Mouse (Mus musculus) activated CD4-positive, CD25-positive, alpha-beta regulatory T cell, adult 4 months (primary cell): ENCODE results near the gene Tmem50b. TPM values are rescaled to one million over a fixed set of nuclear protein-coding genes. Genes with fewer than 3 reads are reported as not detected.
"Not testable (repeated sequence)": the region's sequence is repeated elsewhere in the genome, so short reads cannot be mapped to it uniquely, and the experiment has no call there.

Source experiments
- ATAC-seq: one replicate; pipeline ENCODE4 v1.8.0; 2017
- polyA plus RNA-seq, 2 experiments: library from polyadenylated mRNA; unstranded; fragments of 100-300 nt; shearing (Covaris generic); gene quantifications; one replicate each; pipeline ENCODE4 v1.2.1; 2017

Gene Tmem50b
- polyA plus RNA-seq, 2 experiments from 2014 or later = 34.6 to 38.3 TPM

DNA sequence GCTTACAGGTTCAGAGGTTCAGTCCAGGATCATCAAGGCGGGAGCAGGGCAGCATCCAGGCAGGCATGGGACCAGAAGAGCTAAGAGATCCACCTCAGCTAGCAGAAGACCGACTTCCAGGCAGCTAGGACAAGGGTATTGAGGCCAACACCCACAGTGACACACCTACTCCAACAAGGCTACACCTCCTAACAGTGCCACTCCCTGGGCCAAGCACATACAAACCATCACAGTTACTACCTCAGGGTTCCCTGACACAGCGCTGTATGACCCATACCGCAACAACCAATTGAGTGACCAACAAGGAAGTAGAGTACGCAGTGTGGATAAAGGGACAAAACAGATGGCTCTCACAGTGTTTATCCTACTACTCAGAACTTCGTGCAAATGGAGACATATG lies 61.2 kb downstream of the Tmem50b start:
- ATAC-seq = no peak

DNA sequence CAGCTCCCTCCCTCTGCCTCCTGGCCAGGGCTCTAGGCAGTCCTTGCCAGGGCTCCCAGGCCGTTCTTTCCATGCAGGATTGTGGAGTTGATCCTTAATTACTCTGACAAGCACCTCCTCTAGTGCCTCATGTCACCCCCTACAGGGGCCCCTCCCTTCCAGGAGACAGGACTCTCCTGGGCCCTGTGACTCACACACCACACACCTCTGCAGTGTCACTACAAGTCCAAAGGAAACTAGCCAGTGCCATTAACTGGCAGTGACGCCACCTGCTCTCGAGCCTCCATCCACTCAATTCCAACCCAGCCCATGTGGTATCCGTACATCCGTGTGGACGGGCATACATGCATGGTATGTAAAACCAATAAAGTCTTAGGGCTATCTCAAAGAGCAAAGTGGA lies 62.7 kb downstream of the Tmem50b start:
- no peak for ATAC-seq

DNA sequence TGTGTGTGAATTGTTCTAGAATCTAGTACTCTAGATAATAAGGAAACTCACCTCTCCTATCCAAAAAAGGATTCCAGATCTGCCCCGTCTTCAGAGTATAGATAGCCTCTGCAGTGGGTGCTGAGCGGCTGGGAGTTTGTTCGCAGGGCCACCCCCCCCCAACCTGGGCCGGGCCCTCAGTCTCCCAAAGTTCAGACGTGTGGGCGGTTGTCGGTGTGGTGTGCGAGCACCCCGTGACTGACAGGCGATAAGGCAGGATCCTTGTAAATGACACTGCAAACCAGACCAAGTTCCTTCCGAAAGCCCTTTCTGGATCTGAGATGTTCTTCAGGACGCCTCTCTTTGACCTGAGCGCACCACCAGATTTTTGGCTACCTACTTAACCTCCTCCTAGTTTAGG lies 63.1 kb downstream of the Tmem50b start:
- no peak for ATAC-seq

DNA sequence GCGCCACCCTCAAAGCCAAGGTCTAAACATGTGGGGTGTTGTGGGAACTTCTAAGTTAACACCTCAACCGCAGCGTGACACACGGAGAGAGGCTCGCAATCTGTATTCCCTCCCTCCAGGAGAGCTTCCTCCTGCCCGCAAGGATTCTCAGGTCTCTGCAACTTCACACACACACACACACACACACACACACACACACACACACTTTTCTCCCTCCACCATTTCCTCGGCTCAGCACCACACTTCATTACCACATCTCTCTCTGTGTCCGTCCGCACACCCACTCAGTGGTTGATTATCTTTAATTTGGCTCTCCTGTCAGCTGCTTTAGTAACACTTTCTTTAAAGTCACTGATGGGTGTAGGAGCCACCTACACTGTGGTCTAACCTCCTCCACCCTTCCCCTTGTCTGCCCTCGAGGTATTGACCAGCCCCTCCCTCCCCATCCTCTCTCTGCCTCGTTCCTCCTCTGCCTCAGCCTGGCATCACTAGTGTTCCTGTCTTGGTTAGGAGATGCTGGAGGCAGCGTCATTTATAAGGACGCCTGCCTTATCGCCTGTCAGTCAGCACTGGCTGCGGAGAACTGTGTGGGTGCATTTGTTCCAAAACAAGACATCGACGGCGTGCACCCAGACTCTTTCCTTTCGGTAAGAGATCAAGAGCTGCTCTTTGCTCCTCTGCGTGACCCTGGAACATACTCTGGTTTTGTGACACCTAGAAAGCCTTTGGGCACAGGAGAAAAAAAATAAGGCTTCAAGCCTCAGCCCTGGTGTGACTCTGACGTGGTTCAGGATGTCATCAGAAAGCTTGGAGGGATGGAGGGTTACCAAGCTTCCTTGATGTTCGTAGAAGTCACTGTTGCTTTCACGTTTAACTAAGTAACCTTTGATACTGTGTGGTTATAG lies 64.3 kb downstream of the Tmem50b start:
- peak; percentile 77 for ATAC-seq

DNA sequence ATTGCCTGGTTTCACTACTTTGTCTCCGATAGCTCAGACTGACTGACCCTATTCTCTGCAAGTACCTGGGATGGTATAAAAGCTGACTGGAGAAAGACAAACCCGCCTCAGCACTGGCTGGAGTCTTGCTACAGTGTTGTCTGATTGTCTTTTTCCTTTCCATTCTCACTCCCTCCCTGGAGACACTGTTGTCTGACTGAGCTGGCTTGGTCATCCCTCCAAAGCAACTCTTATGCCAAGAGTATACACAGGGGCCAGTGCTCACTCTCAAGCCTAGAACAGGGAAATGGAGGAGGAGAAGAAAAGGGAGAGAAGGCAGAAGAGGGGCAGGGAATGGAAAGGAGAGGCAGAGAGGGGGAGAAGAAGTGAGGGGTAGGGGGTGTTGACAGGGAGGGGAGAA lies 65.2 kb downstream of the Tmem50b start:
- no peak for ATAC-seq

DNA sequence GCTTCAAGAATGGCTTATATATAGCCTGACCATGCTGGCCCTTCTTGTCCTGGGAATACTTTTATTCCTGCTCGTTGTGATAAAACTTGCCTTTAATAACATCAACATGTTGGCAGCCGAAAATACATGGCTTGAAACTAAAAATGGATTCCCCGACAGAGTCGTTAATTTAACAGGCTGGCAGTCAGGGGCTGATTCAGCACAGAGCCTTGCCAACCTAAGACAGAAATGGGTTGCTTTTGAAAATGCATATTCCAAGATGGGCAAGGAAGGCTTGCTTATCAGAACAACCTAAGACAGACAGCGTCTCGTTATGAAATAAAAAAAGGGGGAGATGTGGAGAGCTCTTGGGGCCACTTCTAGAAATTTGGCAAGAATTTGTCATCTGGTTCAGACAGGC lies 65.7 kb downstream of the Tmem50b start:
- ATAC-seq = no peak

DNA sequence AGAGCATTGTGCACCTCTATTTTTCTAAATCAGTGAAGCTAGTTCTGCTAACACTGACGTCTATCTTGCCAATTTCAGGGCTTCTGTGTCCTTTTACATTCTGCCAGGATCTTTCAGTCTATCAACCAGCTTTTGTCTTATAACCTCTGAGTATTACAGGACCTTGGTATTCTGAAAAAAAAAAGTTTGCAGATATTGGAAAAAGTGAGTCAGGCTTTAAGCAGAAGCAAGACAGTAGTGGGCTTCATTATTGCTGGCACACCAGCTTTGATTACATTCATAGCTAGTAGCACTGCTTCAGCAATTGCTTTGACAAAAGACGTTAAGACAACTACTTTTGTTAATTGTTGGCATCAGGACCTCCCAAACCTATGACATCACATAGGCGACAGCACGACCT lies 66.8 kb downstream of the Tmem50b start:
- ATAC-seq = not testable (repeated sequence)

DNA sequence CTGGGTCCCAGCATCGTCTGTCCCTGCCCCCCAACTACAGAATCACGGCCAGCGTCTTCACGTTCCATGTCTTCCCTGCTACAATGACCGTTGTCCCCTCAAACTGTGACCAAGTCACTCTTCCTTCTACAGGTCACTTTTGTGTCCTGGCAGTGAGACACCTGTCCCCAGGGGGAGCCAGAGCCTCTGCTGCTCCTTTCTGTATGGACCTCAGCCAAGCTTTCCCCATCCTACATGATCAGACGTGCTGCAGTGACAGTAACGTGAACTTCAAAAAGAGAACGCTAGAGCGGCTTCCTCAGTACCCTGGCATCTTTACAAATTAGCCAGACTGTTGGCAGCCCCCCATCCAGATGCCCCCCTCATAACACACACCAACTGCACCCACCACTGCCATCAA lies 69.0 kb downstream of the Tmem50b start:
- no peak for ATAC-seq

DNA sequence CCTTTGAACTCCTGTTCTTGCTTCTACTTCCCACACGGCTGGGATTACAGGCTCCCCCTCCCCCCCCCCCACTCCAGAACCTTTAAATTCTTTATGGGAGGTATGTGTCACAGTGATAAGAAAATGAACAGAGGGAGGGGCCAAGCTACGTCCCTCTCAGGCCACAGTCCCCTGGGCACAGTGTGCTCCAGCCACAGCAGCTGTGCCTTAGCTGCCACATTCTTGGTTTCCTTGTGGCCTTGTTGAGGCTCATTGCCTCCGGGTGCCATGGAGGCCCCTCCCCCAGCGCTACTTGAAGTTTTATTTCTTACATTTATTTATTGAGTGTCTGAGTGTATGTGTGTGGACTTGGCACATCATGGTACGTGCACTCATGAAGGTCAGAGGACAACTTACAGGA lies 70.1 kb downstream of the Tmem50b start:
- ATAC-seq = no peak

DNA sequence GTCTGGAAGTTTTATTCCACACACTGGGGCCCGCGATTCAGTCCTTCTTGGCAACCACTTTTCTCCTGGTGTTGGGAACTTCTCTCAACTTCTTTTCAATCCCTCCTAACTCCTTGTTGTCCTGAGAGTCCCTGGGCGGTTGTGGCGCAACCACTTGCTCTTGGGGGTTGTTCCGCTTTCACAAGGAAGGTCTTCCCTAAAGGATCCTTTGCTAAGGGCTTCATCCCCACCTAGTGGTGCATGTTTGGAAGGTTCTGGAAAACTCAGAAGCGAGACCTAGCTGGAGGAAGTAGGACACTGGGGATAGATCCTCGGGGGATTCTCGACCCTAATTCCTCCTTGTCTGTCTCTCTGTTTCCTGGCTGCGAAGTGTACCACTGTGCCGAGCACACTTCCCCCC lies 70.5 kb downstream of the Tmem50b start:
- no peak for ATAC-seq

DNA sequence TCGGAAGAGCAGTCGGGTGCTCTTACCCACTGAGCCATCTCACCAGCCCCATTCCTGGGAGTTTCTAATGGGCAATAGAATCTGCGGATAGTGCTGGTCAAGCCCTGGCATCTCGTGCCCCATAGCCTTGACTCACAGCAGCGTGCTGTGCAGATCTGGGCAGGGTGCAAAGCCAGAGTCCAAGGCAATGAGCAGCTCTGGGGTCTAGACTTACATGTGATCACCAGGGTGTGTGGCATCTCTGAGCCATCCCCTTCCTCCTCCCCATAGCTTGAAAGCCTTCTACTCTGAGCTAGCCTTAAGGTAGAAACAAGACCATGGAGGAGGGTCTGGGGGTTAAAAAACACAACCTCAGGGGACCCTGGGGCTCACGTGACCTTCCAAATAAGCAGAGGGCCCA lies 71.3 kb downstream of the Tmem50b start:
- ATAC-seq = no peak

Other genes starting within 250 kb of the Tmem50b start
- gene Ifnar2, start 225.0 kb downstream of the Tmem50b start, polyA plus RNA-seq = 10 to 100 TPM; 48.1 to 49.2 TPM
- 1 to 10 TPM in 1 of 2 experiments, not detected in 1; 1.9 TPM for gene Gm21970, start 206.1 kb downstream of the Tmem50b start, polyA plus RNA-seq
- gene Il10rb, start 191.6 kb downstream of the Tmem50b start, polyA plus RNA-seq = 100 to 1,000 TPM; 108 to 129 TPM
- 10 to 100 TPM; 87.0 to 90.6 TPM for gene Ifnar1, start 112.6 kb downstream of the Tmem50b start, polyA plus RNA-seq
- gene Ifngr2, start 50.7 kb downstream of the Tmem50b start, polyA plus RNA-seq = 10 to 100 TPM; 19.8 to 20.6 TPM
- 1 to 10 TPM in 1 of 2 experiments, under 1 TPM in 1; 0.79 to 2.3 TPM for gene Dnajc28, start 21.2 kb upstream of the Tmem50b start, polyA plus RNA-seq
- 10 to 100 TPM; 57.7 to 59.6 TPM for gene Gart, start 49.2 kb upstream of the Tmem50b start, polyA plus RNA-seq
- 100 to 1,000 TPM; 119 to 186 TPM for gene Son, start 49.7 kb upstream of the Tmem50b start, polyA plus RNA-seq
- gene Donson, start 91.0 kb upstream of the Tmem50b start, polyA plus RNA-seq = 10 to 100 TPM; 12.0 to 27.2 TPM
- 10 to 100 TPM; 67.0 to 69.8 TPM for gene Cryzl1, start 131.2 kb upstream of the Tmem50b start, polyA plus RNA-seq
- gene Itsn1, start 131.5 kb upstream of the Tmem50b start, polyA plus RNA-seq = 1 to 10 TPM; 3.2 to 5.6 TPM